22 mouse cellular contexts compared by ENCODE assay signal in the genomic region with DNA sequence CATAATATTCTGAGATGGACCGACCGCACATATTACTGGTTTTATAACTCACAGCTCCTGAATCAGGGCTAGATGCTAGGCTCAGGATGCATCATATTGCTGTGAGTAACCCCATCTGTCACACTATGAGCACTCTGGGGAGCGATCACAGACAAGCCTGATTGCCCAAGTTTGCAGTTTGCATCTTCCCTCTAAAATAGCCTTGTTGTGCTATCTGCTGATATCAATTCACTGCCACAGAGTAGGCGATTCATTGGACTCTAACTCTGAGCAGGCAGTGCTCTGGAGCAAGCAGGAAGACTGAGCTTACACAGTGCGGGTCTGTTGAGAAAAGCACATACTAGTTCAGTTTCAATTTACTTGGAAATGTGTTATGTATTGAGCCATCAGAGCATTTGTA.
DNase-seq lines count a peak whose midpoint lies in the region; ATAC-seq and TF ChIP-seq lines count a peak whose summit lies in the region.
"Had no signal": no experiment of that assay in that cellular context is flagged by ENCODE, and none has a peak within 500 bp of the region (broad histone marks: within the 10 kb centered on the region; RNA-seq: fewer than 3 reads in every experiment).

No protein-coding gene starts in this region.

- H3K4me2 ChIP-seq in liver, embryonic 12.5 days, result no peak overlapping the region
- H3K4me2 ChIP-seq: embryonic facial prominence, embryonic 15.5 days; heart, embryonic 11.5 days; heart, embryonic 15.5 days; hindbrain, embryonic 15.5 days had no signal

- WGBS in liver, embryonic 12.5 days (ENCODE audit: insufficient replicate concordance), result 73% methylated on average over 5 of the region's 5 CpGs

- H3K27ac ChIP-seq in layer of hippocampus, adult 2 months, result peak overlapping the region; percentile 77
- no peak overlapping the region for H3K27ac ChIP-seq in liver, embryonic 12.5 days
- H3K27ac ChIP-seq: embryonic facial prominence, embryonic 15.5 days; forebrain, embryonic 10.5 days; heart, adult 2 months; heart, embryonic 15.5 days; hindbrain, embryonic 10.5 days; hindbrain, embryonic 15.5 days had no signal

- no peaks in the 10 kb centered on the region for H3K27me3 ChIP-seq in liver, embryonic 12.5 days (replicated peaks)
- H3K27me3 ChIP-seq: embryonic facial prominence, embryonic 15.5 days; heart, embryonic 15.5 days; hindbrain, embryonic 15.5 days had no signal

- H3K9me3 ChIP-seq in liver, embryonic 12.5 days (replicated peaks), result no peaks in the 10 kb centered on the region
- H3K9me3 ChIP-seq: embryonic facial prominence, embryonic 15.5 days; forebrain, embryonic 10.5 days; heart, embryonic 15.5 days; hindbrain, embryonic 10.5 days; hindbrain, embryonic 15.5 days had no signal

- ATAC-seq in liver, embryonic 12.5 days, result no peak
- ATAC-seq: forebrain, embryonic 14.5 days had no signal

- H3K9ac ChIP-seq in liver, embryonic 12.5 days, result no peak overlapping the region
- H3K9ac ChIP-seq: embryonic facial prominence, embryonic 15.5 days; heart, embryonic 15.5 days; hindbrain, embryonic 15.5 days had no signal

- peak; percentile 17 to 22 for DNase-seq in right cerebral cortex, adult 2 months (ENCODE audit: low spot score in 2 of 2)
- DNase-seq in right cerebral cortex, postnatal 4 days, result no peak
- peak; percentile 34 to 83 for DNase-seq in layer of hippocampus, adult 2 months (ENCODE audit: low spot score in 2 of 2)
- DNase-seq in layer of hippocampus, postnatal 10 days (ENCODE audit: low spot score in 2 of 2), result peak; percentile 4 to 13
- DNase-seq in cerebellum, adult 18-20 months, result no peak
- DNase-seq in adrenal gland, postnatal 14 days, result no peak
- DNase-seq: adrenal gland, adult 8-10 months; cerebellum, adult 11-12 months; cerebellum, adult 9-11 months; embryo, embryonic 11 days; gastrocnemius, postnatal 10 days; heart, adult 2 months; heart, postnatal 14 days had no signal

- TF ChIP-seq CTCF in layer of hippocampus, adult 2 months (conservative IDR thresholded peaks at IDR 0.05), result no peak

- H3K4me1 ChIP-seq in liver, embryonic 12.5 days, result no peaks in the 10 kb centered on the region
- H3K4me1 ChIP-seq: embryonic facial prominence, embryonic 15.5 days; forebrain, embryonic 10.5 days; heart, embryonic 15.5 days; hindbrain, embryonic 10.5 days; hindbrain, embryonic 15.5 days had no signal

- H3K36me3 ChIP-seq in liver, embryonic 12.5 days, result no peaks in the 10 kb centered on the region
- H3K36me3 ChIP-seq: embryonic facial prominence, embryonic 15.5 days; forebrain, embryonic 10.5 days; heart, embryonic 15.5 days; hindbrain, embryonic 10.5 days; hindbrain, embryonic 15.5 days had no signal

- no peak overlapping the region for H3K4me3 ChIP-seq in layer of hippocampus, adult 2 months
- no peak overlapping the region for H3K4me3 ChIP-seq in liver, embryonic 12.5 days
- H3K4me3 ChIP-seq: embryonic facial prominence, embryonic 15.5 days; erythroblast, embryonic 14.5 days; forebrain, embryonic 10.5 days; heart, adult 2 months; heart, embryonic 15.5 days; hindbrain, embryonic 10.5 days; hindbrain, embryonic 15.5 days had no signal

Comparison
In these comparisons a context has a peak if more than half of its experiments do, and no peak if none do; other contexts are left out.
1. DNase-seq: peak in right cerebral cortex, adult 2 months (2 of 2), layer of hippocampus, adult 2 months (2 of 2) and layer of hippocampus, postnatal 10 days (2 of 2); none in right cerebral cortex, postnatal 4 days (single experiment), cerebellum, adult 18-20 months (0 of 2) and adrenal gland, postnatal 14 days (single experiment).